Mouse (Mus musculus): ENCODE data around the gene Gstk1.

Gstk1 gene

DNA sequence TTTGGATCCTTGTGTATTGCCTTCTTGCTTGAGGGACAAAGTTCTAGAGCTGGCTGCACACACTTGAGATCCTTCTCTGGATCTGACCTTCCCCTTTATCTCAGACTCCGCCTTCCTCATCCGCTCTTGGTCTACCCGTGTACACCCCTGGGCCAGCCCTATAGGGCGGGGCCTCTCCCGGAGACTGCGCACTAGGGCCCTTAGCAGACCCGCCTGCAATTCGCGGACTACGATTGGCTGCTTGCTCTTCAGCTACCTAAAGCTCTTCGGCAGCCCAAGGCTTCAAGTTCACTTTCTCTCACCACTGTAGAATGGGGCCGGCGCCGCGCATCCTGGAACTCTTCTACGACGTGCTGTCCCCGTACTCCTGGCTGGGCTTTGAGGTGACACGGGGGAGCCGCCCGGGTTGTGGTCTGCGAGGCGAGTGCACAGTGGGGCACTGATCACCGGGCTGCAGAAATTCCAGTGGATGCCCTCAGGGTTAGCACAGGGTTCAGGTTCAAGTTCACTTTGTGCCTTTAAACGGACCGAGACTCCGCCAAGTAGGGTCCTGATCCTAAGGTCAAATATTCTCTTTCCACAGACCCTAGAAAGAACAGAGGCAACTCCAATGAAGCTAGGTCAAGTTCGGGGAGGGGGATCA lies at the start of gene Gstk1:
Gstk1 (plus strand) TSS at position 225 of the 643 bp plus-strand sequence.
- peak; percentile 83 for DNase-seq

DNA sequence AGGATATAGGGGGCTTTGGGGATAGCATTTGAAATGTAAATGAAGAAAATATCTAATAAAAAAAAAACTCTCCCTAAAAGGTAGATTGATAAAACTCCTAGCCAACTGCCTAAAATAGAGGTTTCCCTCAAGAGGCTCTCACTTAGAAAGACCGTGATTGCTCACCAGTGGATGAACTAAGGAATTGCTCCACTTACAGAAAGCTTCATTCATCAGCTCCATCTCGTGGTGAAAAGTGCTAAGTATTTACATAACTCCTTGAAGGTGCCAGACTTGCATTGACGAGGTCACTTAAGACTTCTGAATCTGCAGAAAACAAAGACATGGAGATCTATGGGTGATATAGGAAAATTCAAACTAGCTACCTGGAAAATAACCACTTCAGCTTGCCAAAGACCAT lies 48.0 kb upstream of the Gstk1 start:
- no peak for DNase-seq

DNA sequence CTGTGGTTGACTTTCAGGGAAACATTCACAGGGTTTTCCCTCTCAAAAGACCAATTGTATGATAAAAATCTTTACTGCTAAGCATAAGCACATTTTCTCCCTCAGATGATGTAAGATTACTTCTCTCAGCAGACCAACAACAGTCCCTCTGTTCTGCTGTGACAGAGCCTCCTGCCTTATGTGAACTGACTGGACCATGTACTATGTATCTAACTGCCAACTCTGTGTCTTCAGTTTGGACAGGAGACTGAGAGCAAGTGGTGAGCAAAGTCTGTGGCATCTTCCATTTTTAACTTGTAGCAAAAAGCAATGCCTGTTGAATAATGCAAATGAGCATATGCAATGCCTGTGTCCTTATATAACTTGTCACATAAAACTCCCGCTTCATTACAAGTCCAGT lies 46.2 kb upstream of the Gstk1 start:
- no peak for DNase-seq

DNA sequence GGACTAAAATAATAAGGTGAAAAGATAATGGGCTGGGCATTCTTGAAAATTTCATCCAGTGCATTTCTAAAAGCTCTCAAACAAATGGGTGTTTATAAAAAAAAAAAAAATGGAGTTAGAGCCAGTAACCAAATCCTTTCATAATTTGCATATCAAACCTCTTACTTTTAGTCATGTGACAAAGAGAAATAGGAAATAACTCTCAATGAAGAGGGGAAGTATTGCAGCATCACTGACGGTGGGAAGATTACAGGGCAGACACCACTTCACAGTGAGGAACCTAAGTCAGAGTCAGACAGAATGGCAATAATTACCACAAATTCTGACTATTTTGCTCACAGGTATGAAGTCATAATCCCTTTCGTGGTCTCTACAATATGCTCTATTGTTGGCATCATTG lies 30.7 kb upstream of the Gstk1 start, which contains the start of gene Tas2r144:
Tas2r144 (plus strand) TSS at position 301 of the 400 bp plus-strand sequence.
- no peak for DNase-seq

DNA sequence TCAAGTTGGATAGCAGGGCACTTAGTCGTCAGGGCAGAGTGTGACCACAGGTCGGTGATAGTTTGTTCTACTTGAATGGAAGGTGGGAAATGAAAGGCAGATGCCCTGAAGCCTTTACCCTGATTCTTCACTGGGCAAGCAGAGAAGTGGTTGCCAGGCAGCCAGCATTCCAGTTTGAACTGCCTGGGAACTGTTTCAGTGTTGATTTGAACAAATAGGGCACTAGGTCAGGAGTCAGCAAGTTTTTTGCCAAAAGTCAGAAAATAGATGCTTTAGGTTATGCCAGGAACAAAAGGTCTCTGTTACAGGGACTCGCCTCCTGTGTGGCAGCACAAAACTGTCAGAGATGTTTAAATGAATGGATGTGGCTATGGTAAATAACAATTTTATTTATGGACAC lies 23.4 kb upstream of the Gstk1 start:
- no peak for DNase-seq

DNA sequence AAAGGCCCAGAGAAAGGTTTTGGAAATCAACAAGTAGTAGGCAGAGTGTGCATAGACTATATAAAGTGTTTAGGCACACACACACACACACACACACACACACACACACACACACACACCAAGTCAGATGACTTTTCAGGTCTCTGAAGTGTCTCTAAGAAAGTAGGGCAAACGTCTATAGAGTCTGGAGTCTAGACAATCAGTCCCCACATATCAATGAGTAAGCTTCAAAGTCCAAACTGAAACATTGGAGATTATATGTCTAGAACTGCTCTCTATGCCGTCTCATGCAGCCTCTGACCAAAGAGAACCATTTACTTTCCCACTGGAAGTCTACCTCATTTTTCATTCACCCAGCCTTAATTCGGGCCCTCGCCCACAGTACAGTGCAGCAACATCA lies 20.7 kb upstream of the Gstk1 start:
- DNase-seq = no peak

DNA sequence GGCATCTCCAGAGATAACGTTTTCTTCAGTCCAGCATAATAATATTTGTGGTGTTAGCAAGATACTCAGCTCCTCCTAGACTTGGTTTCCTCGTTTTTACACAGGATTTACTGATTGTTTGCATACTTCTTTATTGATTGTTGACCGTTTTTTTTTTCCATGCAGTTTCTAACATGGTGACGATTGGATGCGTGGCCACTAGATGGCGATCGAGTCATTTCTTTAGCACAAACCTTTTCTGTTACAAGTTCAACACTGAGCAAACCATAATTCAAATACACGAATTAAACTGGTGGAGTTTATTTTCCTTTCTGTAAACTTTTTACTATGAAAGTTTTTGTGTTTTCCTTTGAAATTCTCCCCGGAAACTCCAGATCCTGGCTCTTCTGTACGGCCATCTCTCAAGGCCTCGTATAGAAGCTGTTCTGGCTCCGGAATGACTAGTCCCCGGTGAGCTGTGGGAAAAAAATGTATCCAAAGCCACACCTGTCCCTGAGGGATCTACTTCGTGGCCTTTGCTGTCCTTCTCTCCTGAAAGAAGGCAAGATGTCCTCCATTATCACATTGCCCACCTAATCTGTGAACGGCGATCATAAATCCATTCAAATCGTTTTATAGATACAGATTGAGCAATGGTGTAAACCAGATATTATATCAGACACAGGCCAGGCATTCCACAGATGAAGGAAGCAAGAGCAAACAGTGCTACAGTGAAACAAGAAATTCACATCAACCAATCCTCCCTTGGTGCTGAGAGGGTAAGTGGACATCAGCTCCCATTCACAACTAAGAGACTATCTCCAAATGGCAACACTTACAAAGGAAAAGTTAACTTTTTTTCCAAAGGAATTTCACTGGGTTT lies 18.3 kb upstream of the Gstk1 start:
- DNase-seq = peak; percentile 83

DNA sequence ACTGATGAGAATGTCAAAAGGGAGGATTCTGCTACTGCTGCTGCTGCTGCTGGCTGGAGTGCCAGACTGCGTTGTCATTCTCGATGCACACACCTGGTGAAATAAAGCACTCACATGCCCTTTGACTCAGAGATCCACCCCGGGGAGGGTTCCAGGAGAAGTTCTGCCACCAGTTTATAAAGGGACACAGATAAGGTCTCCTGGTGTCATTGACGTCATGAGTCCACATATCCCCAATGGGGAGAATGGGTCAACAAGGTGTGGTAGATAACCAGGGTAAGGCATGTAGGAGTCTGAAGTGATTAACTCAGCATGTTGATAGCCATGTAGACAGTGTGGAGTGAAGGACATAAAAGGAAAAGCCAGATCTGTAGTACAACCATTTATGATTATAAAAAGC lies 16.1 kb upstream of the Gstk1 start:
- no peak for DNase-seq

DNA sequence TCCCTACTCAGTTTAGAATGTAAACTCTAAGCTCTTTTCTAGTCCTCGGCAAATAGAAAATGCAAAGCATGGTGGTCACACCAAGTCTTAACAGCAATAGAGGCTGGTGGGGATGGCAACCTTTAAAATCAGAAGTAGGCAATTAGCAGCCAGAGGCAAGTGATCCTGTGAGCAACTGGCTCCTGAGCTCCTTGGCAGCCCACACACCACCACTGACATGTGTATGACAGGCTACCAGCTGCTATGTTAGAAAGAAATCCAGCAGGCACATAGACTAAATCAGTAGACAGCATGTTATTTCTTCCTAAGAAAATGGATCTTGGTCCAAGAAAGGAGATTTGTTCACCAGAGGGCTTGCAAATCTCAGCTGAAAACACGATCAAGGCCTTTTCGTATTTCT lies 14.5 kb upstream of the Gstk1 start:
- DNase-seq = no peak

DNA sequence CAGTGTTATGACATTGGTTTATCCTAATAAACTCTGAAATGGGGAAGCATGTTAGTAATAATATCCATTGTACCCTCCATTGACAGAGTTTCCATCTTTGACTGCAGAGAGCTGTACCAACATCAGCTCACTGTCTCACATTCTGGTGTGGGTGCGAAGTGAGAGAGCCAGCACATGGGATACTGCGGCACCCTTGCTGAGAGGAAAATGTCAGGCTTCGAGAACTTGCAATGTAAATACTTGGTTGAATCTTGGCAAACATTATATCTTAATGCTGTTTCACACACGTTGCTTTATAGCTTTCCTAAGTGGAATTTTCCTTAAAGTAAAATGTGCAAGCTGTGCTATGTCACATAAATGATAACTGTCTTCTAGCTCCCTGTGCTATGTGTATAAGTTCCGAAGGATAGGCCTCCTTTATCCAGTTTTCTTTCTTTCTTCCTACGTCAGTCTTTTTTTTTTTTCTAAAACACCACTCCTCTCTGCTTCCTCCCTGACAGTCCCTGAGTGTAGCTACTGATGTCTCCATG lies 8.4 kb upstream of the Gstk1 start:
- no peak for DNase-seq

DNA sequence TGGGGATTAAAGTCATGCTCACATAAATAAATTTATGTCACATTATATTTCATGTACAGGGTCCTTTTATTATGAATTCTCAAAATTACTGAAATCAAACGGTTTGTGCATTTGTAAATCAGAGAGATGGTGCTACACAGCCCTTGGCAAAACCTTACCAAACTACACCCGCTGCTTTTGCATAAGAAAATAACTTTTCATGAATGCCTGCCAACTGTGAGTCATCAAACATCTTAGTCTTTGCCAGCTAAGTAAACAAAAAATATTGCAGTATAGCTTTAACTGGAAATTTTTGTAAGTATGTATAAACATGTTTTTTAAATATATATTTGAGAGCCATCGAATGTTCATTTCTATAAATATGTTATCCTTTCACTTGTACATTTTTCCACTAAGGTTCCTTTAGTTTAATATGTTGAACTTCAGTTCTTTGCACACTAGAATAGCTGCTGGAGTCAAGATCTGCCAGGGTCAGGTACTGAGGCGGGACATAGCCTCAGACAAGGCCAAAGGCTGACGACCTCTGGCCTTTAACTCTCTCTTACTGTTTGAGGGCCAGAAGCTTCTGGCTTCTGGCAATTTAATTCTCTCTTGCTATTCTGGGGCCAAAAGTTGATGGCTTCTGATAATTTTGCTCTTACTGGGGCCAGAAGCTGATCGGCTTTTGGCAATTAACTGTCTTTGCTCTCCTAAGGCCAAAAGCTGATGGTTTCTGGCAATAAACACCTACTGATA lies 4.3 kb upstream of the Gstk1 start:
- no peak for DNase-seq

DNA sequence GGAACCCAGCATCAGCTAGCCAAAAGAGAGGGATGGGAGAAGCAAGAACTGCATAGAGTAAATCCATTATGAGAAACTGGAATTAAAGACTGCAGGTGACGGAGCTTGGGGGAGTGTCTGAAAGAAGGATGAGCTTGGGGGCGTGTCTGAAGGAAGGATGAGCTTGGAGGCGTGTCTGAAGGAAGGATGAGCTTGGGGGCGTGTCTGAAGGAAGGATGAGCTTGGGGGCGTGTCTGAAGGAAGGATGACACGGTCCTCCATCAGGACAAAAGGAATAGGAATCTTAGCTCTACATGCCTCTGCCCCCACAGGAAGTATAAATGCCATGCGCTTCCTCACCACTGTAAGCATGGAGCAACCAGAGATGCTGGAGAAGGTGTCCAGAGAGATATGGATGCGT lies 1.4 kb downstream of the Gstk1 start:
- DNase-seq = peak; percentile 46

DNA sequence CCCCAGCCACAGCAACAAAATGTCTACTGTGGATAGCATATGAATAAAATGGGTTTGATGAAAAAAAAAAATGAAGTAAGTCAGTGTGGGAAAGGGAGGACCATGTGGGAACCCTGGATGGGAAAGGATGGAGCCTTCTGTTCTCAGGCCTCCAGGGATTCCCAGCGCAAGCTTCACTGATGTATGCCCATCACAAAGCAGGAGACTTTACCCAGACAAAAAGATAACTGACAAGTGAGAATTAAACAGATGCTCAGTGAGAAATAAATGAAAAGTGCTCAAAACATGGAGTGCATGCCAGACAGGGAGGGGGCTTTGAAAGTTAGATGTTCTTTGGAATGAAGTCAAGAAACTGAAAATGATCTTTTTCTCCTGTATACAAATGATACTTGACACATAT lies 2.2 kb downstream of the Gstk1 start:
- no peak for DNase-seq

DNA sequence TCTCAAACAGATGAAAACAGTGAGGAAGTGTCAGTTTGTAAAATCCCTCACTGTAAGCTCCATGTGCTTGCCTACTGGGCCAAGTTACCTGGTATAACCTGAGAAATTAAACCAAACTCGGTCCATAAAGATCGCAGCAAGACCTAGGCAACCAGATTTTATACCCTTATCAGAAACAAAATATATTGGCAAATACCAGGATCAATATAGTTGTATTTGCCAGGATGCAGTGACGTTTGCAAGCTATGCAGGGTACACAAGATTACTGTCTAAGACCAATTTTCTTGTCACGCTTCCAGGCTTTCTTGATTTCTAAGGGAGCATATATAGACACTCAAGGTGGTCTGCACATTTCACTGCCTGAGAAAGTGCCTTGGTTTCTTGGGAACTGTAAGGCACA lies 6.1 kb downstream of the Gstk1 start:
- no peak for DNase-seq

DNA sequence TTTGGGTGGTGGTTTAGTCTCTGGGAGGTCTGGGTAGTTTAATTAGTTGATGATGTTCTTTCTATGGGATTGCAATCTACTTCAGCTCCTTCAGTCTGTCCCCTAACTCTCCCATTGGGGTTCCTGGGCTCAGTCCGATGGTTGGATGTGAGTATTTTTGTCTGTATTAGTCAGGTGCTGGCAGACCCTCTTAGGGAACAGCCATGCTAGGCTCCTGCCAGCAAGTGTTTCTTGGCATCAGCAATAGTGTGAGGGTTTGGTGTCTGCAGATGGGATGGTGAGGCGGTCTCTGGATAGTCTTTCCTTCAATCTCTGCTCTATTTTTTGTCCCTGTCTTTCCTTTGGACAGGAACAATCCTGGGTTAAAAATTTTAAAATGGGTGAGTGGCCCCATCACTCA lies 7.4 kb downstream of the Gstk1 start:
- DNase-seq = no peak

DNA sequence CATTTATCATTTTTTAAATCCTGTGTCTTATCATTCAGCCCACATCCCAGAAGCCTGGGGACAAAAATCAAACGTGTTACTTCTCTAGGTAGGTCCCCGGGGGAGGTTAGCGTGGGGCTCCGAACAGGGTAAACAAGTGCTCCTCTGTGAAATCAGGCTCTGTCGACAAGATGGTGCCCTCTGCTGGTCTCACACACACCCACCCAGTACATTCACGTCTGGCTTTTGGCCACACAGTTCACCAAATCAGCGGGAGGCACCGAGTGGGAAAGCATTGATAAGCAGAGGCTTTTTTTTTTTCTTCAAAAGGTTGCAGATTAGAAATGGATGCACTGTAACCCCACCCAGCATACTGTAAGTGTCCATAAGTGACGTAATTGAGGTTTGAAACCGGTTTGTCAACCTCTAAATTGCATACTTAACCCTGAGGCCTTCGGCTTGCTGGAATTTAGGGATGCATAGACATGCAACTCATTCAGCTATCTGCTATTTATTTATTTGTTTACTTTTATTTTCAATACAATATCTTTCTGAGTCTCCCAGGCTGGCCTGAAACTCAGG lies 11.6 kb downstream of the Gstk1 start:
- peak; percentile 83 for DNase-seq

DNA sequence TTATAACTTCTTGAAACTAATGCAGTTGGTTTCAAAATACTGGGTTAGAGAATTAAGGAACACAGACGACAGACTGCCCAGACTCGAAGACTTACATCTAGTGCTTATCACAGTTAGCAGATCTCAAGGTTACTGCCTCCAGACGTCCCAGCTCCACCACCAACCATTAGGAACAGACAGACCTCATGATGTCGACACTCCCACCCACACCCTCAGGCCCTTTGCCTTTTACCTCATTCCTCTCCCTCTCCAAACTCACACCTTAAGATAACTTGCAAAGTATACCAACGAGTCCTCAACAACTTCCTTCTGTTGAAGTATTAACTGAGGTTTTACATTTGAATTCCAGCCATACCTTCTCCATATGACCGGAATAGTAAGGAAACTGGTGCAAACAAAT lies 14.7 kb downstream of the Gstk1 start:
- no peak for DNase-seq

DNA sequence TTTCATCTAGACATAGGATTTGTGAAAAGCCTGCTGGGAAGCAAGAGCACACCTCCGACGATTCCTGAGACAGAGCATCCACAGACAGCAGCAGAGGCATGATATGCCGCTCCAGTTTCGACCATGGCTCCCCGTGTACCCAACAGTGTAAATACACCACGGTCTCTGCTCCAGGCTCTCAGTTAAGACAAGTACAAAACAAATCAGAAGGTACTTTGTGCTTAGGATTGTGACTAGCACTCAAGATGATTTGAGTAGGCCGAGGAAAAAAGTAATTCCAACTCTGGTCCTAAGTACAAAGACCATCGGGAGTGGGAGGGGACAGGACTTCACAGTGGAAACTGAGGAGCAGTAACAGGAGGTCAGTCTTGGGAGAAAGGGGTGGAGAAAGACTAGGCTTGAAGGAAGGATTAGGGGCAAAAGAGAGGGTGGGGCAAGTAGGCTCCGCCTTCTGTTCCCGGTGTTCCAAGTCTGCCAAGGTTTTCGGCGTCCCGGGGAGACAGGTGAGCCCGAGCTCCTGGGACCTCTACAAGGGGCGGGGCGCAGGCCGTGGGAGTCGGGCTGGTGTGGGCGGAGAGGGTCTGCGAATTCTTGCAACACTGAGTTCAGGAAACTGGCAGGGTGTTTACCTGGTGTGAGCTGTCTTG lies 15.9 kb downstream of the Gstk1 start, which contains the start of gene Tmem139:
Tmem139 (plus strand) TSS at position 447 of the 647 bp plus-strand sequence.
- no peak for DNase-seq

DNA sequence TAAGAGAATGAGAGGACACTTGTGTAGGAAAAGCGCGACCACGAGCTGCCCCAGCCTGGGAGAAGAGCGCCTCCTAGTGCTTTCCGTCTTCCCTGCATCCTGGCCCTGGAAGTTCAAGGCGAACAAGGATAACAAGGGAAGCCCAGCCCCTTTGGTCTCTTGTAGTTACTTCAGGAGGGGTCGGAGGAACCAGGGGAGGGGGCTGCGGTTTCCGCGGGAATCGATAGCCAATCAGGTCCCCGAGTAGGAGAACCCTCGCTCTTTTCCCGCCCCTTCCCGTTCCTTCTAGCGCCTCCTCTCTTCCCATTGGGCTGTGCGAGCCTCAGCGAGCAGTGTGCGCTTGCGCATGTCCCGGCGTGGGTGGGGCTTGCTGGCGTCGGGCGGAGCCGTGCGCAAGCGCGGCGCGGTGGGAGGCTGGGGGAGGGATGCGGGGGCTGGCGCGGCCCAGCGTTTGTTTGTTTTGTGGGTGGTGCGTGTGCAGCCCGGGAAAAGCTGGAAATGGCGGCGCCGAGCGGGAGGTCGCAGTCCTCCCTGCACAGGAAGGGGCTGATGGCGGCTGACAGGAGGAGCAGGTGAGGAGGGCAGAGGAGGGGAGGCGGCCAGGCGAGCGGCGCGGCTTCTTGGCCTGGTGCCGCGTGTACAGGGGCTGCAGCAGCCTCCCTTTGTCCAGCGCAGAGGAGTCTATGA lies 19.0 kb downstream of the Gstk1 start, which contains the start of gene Casp2:
Casp2 (plus strand) TSS at position 360 of the 687 bp plus-strand sequence.
- DNase-seq = peak; percentile 99

DNA sequence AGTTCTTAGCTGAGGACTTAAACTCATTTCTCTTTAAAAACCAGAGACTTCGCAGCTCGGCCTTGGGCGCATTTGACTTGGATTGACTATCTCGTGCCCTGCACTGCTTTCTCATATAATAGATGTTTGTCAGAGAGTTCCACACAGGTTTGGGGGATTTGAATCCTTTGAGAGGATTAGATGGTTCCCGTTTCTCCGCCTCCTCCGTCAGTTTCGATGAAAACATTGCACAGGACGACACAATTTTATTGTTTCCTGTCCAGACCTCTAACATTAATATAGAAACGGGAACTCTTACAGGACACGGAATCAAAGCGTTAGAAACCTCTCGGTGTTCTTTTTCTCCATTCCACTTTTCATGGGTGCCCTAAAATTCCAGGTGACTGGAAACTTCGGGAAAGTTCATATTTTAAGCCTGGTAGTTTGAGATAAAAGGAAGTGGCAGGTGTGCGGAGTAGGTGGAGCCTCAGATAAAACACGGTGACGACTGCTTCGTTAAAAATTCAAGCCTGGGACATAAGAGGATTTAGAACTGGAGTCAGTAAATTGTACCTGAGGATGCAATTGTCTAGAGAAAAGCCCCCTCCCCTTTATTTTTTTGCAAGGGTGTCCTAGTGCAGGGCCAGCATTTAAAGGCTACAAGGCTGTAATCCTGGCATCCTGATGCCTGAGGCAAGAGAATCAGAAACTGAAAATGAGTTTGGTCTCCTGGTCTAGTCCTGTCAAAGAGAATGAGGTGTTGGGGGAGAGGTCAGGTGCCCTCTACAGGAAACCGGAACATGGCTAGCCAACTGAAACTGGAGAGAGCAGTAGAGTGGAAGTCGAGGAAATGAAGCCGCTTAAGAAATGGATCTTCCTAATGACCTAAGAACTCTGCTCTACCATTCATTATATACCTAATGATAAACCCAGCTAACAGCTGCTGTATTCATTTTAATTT lies 19.9 kb downstream of the Gstk1 start:
- no peak for DNase-seq

DNA sequence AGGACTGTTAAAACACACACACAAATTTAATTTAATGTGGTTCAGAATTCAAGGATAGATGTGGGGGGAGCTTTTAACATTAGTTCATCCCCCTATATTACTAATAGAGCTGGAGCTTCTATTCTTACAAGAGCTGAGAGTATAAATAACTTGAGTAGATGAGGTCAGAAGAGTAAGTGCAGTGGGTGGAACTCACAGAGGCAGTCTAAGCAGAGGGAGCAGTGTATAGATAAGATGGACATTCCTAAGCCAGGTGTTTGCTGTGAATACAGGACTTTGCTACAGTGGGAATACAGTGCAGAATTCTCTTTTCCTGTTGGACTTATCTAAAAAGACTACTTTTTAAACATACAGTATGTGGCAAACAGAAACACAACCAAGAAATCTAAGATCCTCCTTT lies 25.1 kb downstream of the Gstk1 start:
- DNase-seq = no peak

All from thymus, postnatal 4 days (tissue).